Mouse (Mus musculus): ENCODE measurements around the gene Mgp.

The Mgp gene
- long read RNA-seq, experiment 1, transcript Mgp-201 (4 exons, 617 nt) = major isoform, 179 of 192 reads
- long read RNA-seq, experiment 1, partial matches to known transcripts = 6 of 192 reads
- long read RNA-seq, experiment 1, other reads (novel, unspliced or antisense) = 7 of 192 reads
- long read RNA-seq, experiment 2, transcript Mgp-201 (4 exons, 617 nt) = major isoform, 127 of 134 reads
- long read RNA-seq, experiment 2, partial matches to known transcripts = 0 of 134 reads
- long read RNA-seq, experiment 2, other reads (novel, unspliced or antisense) = 7 of 134 reads

DNA sequence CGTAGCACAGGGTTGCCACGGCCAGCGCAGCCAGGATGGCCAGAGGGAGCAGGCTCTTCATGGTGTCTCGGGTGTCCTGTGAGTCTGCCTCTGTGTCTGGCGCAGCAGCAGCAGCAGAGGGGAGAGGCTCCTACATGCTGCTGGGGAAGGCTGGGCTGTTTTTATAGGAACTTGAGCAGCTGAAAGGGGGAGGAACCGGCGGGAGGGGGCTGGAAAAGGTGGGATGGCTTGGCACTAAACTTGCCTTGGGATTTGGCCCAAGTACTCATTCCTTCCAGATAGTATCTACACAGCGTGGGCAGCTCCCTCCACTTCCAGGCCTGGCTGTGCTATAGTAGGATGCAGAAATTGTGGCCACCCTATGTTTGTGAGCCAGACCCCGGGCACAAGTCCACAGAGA lies at the start of gene Mgp:
Mgp (minus strand) TSS at position 154 of the 400 bp plus-strand sequence.
- intact Hi-C loops (cut with DNase I) = no loop called here

DNA sequence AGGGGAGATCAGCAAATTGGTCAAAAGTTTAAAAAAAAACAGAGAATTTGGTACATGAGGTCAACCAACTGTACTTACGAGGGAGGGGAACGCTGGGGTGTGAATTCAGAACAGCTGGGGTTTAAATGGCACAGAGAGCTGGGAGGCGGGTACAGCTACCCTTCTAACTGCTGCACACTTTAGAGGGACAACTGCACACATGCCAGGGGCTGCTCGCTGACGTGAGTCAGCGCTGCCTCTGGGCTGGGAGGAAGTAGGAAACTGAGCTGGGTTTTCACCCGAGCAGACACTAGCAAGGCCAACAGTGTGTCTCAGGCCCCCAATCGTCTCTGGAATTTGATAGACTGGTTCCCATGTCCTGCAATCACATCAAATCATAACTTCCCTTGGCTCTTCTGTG lies 49.4 kb upstream of the Mgp start:
- intact Hi-C loops (cut with DNase I) = no loop called here

- intact Hi-C loops (cut with DNase I) = loop anchor here (5.0 kb wide), 2 partner anchors 39 to 59 kb away; no protein-coding TSS in a partner anchor
These were observed 47.9 kb upstream of the Mgp start, which contains the start of gene Pde6h for GRCm38 (mm10) chr6:136923532-136923931. TSS of gene Pde6h (plus strand) at chr6:136923832.

DNA sequence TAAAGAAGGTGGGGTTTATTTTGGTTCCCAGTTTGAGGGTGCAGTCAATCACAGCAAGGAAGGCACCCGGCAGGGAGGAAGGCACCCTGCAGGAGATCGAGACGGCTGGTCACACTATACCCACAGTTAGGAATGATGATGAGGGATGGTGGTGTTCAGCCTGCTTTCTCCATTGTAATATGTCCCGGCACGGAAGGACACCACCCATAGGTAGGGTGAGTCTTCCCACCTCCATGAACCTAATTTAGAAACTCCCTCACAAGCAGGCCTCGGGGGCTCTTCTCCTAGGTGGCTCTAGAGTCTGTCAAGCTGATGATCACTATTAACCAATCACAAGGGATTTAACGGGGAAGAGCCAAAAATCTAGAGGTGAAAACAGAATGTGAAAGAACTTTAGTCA lies 47.2 kb upstream of the Mgp start:
- intact Hi-C loops (cut with DNase I) = loop anchor here (5.0 kb wide), 2 partner anchors 39 to 59 kb away; no protein-coding TSS in a partner anchor

GRCm38 (mm10) chr6:136922080-136922479 lies 46.5 kb upstream of the Mgp start, which contains the start of gene Erp27:
TSS of gene Erp27 (minus strand) at chr6:136922180.
- intact Hi-C loops (cut with DNase I) = loop anchor here (5.0 kb wide), 2 partner anchors 40 to 60 kb away; no protein-coding TSS in a partner anchor

GRCm38 (mm10) chr6:136921601-136922000 lies 46.0 kb upstream of the Mgp start:
- intact Hi-C loops (cut with DNase I) = loop anchor here (5.0 kb wide), 2 partner anchors 41 to 61 kb away; no protein-coding TSS in a partner anchor

DNA sequence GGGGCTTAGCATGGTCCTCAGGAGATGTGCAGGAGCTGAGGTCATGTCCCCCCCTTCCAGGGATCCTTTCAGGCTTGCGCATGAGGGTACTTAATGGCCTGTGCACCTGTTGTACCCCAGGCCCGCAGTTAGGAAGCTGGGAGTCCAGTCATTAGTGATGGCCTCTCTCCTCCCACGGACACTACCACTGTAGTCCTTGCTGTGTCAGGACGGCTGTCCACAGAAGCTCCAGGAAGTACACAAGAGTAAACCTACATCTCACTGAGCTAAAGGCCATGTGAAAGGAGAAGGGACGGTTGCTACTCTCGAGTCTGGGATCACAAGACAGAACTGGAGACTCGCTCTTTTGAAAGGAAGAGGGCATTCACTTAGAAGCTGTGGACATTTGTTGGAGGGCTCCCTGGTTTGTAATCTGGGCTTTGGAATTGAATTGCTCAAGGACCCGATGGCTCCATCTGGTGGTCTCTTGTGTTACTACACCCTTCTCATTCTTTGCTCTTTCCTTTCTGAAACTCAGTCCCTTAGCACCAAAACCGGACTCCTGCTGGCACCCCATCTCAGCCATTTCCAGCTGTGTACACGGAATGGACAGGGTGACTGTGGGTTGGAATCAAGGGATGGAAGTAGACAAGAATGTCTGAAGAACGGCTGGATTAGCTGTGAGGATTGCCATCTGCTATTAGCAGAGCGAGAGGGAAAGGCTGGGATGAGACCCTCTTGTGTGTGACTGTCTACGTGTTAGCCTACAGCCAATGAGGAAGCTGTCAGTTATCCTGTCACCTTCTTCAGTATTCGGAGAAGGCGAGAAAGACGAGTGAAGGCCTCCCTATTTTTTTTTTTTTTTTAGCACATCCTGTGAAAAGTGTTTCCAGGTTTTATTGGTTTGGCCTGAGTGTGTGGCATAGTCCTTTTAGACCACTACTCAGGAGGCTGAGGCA lies 45.0 kb upstream of the Mgp start:
- intact Hi-C loops (cut with DNase I) = loop anchor here (1.0 to 5.0 kb wide), 3 partner anchors 42 to 62 kb away; no protein-coding TSS in a partner anchor

- intact Hi-C loops (cut with DNase I) = no loop called here
These were observed 42.3 kb upstream of the Mgp start for GRCm38 (mm10) chr6:136917885-136918284.

GRCm38 (mm10) chr6:136915721-136916395 lies 40.2 kb upstream of the Mgp start:
- intact Hi-C loops (cut with DNase I) = no loop called here

- intact Hi-C loops (cut with DNase I) = no loop called here
These were observed 38.6 kb upstream of the Mgp start for GRCm38 (mm10) chr6:136914234-136914633.

DNA sequence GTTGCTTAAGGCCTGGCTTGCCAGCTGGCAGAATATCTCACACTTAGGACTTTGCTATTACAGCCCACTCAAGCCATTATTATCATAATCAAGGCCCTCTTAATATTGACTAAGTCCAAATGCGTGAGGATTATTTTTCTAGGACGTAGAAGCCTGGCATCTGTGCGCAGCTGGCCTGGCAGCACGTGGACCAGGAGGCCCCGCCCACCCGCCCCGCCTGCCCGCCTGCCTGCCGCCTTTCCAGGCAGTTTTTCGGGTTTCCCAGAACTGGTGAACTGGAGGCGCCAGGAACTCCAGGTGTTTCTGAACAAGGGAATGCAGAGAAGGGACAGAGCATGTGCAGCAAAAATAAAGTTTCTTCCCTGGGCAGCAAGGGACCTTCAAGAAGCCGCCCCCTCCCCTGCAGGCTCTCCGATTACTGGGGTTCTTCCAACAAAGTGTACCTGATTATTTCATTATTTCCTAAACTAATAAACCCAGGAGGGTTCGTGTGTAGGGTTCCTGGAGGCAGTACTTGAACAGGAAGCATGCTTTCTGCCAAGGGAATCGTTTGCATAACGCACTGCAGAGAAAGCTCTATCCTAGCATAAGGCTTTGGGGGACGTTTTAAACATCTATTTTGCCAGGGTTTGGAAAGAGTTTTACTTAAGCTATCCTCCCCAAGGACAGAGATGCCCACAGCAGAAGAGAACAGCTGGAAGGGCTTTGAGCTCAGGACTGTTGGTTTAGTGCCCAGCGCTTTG lies 37.9 kb upstream of the Mgp start:
- intact Hi-C loops (cut with DNase I) = no loop called here

GRCm38 (mm10) chr6:136912751-136913265 lies 37.2 kb upstream of the Mgp start:
- intact Hi-C loops (cut with DNase I) = no loop called here

- intact Hi-C loops (cut with DNase I) = no loop called here
These were observed 34.7 kb upstream of the Mgp start for GRCm38 (mm10) chr6:136910247-136910890.

- intact Hi-C loops (cut with DNase I) = no loop called here
These were observed 31.3 kb upstream of the Mgp start for GRCm38 (mm10) chr6:136906937-136907293.

DNA sequence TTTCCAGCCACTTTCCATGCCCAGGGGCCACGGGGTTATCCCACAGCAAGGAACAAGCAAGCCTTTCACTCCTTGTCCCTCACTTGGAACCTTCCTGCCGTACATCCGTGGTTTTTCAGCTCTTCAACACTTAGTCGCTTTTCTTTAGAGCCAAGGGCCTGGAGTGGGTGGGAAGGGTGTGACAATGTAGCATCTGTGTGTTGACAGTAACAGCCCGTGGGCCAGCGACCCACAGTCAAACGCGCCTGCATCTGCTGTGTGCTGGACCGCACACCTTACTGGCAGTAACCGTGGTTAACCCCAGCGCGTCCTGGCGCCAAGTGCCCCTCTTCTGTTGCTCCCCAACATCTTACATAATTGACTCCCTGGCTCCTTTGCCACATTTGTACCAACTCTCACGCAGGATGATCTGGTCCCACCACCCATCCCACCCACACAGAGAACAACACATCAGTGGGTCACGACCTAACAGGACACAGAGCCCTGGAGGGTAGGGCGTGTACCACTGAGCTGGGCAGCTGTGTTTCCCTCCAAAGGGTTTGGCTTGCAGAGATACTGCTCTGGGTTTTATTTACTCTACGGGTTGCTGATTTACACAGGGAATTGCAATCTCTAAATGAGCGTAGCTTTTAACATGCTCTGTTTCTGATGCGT lies 30.8 kb upstream of the Mgp start:
- intact Hi-C loops (cut with DNase I) = no loop called here

- intact Hi-C loops (cut with DNase I) = no loop called here
These were observed 28.4 kb upstream of the Mgp start for GRCm38 (mm10) chr6:136903885-136904470.

DNA sequence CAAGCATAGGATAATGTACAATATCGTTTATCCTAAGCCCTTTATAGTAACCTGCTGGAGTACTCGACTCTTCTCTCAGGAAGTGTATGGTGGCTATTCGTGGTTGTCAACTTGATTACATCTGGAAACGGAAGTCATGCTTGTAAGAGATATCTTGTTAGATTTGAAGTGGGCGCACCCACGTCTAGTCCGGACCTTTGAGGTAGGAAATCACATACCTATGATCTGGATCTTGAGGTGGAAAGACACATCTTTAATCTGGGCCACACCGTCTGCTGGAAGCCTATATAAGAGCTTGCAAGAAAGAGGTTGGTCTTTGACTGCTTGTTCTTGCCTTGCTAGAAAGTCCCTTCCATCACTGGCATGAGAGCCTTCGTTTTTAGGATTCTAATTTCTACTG lies 26.9 kb upstream of the Mgp start:
- intact Hi-C loops (cut with DNase I) = no loop called here

DNA sequence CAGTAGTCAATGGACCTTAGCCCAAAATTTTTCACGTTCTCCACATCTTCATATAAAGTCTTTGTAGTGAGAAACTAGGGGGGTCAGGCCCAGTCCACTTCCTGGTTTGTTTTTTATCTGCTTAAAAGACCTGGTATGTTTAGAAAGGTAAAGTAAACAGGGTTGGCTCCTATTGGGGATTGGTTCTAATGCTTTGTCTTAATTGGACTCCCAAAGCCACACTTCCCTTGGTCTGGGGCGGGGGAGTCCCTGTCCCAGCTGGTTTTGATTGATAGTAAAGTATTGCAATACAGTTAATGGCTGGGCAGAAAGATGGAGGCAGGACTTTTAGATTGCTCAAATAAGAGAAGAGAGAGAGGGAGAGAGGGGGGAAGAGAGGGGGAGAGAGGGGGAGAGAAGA lies 25.4 kb upstream of the Mgp start:
- intact Hi-C loops (cut with DNase I) = no loop called here

Measured in adrenal gland (tissue).